22 mouse cellular contexts compared by ENCODE assay signal in the genomic region with DNA sequence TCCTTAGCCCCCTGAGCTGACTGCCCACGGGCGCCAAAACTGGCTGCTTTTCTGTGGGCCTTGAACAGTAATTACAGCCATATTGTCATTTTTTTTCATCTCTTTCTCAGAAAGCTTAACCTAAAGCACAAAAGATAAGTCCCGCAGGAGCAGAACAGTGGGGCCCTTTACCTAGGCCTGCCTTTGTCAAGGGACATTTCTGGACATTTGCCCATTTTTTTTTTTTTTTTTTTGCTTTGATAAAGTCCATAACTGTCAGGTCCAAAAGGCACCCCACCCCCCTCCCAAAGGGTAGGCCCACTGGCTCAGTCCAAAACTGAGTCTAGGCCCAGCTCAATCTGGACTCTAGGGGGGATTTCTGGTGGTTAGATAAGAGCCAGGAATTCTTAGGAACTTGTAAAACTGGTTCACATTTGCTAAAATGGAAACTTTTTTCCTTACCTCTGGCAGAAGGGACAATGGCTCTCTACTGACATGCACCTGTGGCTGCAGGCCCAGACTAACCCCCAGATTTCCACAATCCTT. TPM values are rescaled to one million over a fixed set of nuclear protein-coding genes. Genes with fewer than 3 reads are reported as not detected.
DNase-seq lines count a peak whose midpoint lies in the region; ATAC-seq and TF ChIP-seq lines count a peak whose summit lies in the region.
"Had no signal": no experiment of that assay in that cellular context is flagged by ENCODE, and none has a peak within 500 bp of the region (broad histone marks: within the 10 kb centered on the region; RNA-seq: fewer than 3 reads in every experiment).

No protein-coding gene starts in this region.

- no peak overlapping the region for H3K27ac ChIP-seq in limb, embryonic 13.5 days
- H3K27ac ChIP-seq in limb, embryonic 10.5 days: no peak overlapping the region
- peak overlapping the region; percentile 22; the same call in 1 of the 2 replicates for H3K27ac ChIP-seq in bone marrow, adult 2 months (ENCODE audit: control insufficient read depth, insufficient read depth, low read depth, low read length, poor library complexity)
- 0 out of 2 replicates have a peak overlapping the region, but pooled peaks have one; percentile 11 for H3K27ac ChIP-seq in embryonic facial prominence, embryonic 15.5 days (replicated peaks)
- H3K27ac ChIP-seq in stomach, embryonic 14.5 days (ENCODE audit: low read length): peak overlapping the region; percentile 44; the same call in 1 of the 2 replicates
- no peak overlapping the region for H3K27ac ChIP-seq in liver, postnatal 0 days (ENCODE audit: low read depth)
- no peak overlapping the region for H3K27ac ChIP-seq in heart, embryonic 11.5 days (ENCODE audit: low read depth, low read length)
- H3K27ac ChIP-seq: heart, adult 2 months; heart, embryonic 15.5 days; hindbrain, embryonic 13.5 days; liver, embryonic 13.5 days; midbrain, embryonic 12.5 days had no signal

- H3K27me3 ChIP-seq in limb, embryonic 13.5 days: no peaks in the 10 kb centered on the region
- no peaks in the 10 kb centered on the region for H3K27me3 ChIP-seq in limb, embryonic 10.5 days (ENCODE audit: low read depth, poor library complexity, severe bottlenecking)
- no peaks in the 10 kb centered on the region for H3K27me3 ChIP-seq in embryonic facial prominence, embryonic 15.5 days
- no peaks in the 10 kb centered on the region for H3K27me3 ChIP-seq in stomach, embryonic 14.5 days (ENCODE audit: control insufficient read depth, insufficient read depth, low read length)
- no peaks in the 10 kb centered on the region for H3K27me3 ChIP-seq in liver, postnatal 0 days (ENCODE audit: insufficient read depth, low read length)
- H3K27me3 ChIP-seq in heart, embryonic 11.5 days (ENCODE audit: control insufficient read depth, insufficient read depth, low read length): no peaks in the 10 kb centered on the region
- H3K27me3 ChIP-seq: heart, embryonic 15.5 days; hindbrain, embryonic 13.5 days had no signal

- 72% methylated on average over 3 of the region's 3 CpGs for WGBS in limb, embryonic 13.5 days
- 89% methylated on average over 3 of the region's 3 CpGs for WGBS in limb, embryonic 10.5 days
- WGBS in bone marrow, adult 2 months: 68% methylated on average over 3 of the region's 3 CpGs
- WGBS in embryonic facial prominence, embryonic 15.5 days: 72% methylated on average over 3 of the region's 3 CpGs
- 52% methylated on average over 3 of the region's 3 CpGs for WGBS in stomach, embryonic 14.5 days
- 77% methylated on average over 3 of the region's 3 CpGs for WGBS in liver, postnatal 0 days (ENCODE audit: insufficient replicate concordance)
- 72% methylated on average over 3 of the region's 3 CpGs for WGBS in heart, embryonic 11.5 days (ENCODE audit: insufficient replicate concordance)

- TF ChIP-seq CTCF in bone marrow, adult 2 months (IDR thresholded peaks at IDR 0.05; ENCODE audit: control insufficient read depth, insufficient read depth, low read length): no peak
- TF ChIP-seq CTCF in liver, postnatal 0 days (IDR thresholded peaks at IDR 0.05; ENCODE audit: low read depth): no peak

- no peaks in the 10 kb centered on the region for H3K36me3 ChIP-seq in limb, embryonic 13.5 days
- no peaks in the 10 kb centered on the region for H3K36me3 ChIP-seq in limb, embryonic 10.5 days
- H3K36me3 ChIP-seq in embryonic facial prominence, embryonic 15.5 days: no peaks in the 10 kb centered on the region
- no peaks in the 10 kb centered on the region for H3K36me3 ChIP-seq in stomach, embryonic 14.5 days (ENCODE audit: control insufficient read depth, insufficient read depth, low read length)
- 0 out of 2 replicates have a peak, but pooled peaks cover 2% of the 10 kb centered on the region for H3K36me3 ChIP-seq in liver, postnatal 0 days (replicated peaks; ENCODE audit: insufficient read depth, low read length)
- H3K36me3 ChIP-seq in heart, embryonic 11.5 days (ENCODE audit: control insufficient read depth, insufficient read depth, low read length): no peaks in the 10 kb centered on the region
- H3K36me3 ChIP-seq: heart, embryonic 15.5 days; hindbrain, embryonic 13.5 days; liver, embryonic 13.5 days; midbrain, embryonic 12.5 days had no signal

- no peaks in the 10 kb centered on the region for H3K4me1 ChIP-seq in limb, embryonic 13.5 days
- no peaks in the 10 kb centered on the region for H3K4me1 ChIP-seq in limb, embryonic 10.5 days
- no peaks in the 10 kb centered on the region; the same call in 1 of the 2 replicates for H3K4me1 ChIP-seq in bone marrow, adult 2 months (ENCODE audit: control insufficient read depth, insufficient read depth, low read length)
- H3K4me1 ChIP-seq in embryonic facial prominence, embryonic 15.5 days: no peaks in the 10 kb centered on the region
- no peaks in the 10 kb centered on the region for H3K4me1 ChIP-seq in stomach, embryonic 14.5 days (ENCODE audit: control insufficient read depth, insufficient read depth, low read length)
- 0 out of 2 replicates have a peak, but pooled peaks cover 3% of the 10 kb centered on the region for H3K4me1 ChIP-seq in liver, postnatal 0 days (ENCODE audit: insufficient read depth)
- no peaks in the 10 kb centered on the region for H3K4me1 ChIP-seq in heart, embryonic 11.5 days (ENCODE audit: control insufficient read depth, insufficient read depth, low read length)
- H3K4me1 ChIP-seq: heart, embryonic 15.5 days; hindbrain, embryonic 13.5 days had no signal

- ATAC-seq in limb, embryonic 13.5 days (ENCODE audit: low FRiP score, low read depth): 0 out of 2 replicates have a peak, but pooled peaks have one; percentile 32
- ATAC-seq in embryonic facial prominence, embryonic 15.5 days (ENCODE audit: insufficient number of reproducible peaks, low FRiP score, low TSS enrichment, low read depth): no peak
- ATAC-seq in stomach, embryonic 14.5 days (ENCODE audit: insufficient number of reproducible peaks, insufficient read depth, low FRiP score, low read depth): peak; percentile 74
- ATAC-seq in liver, postnatal 0 days: no peak
- no peak for ATAC-seq in heart, embryonic 11.5 days (replicated peaks; ENCODE audit: insufficient number of reproducible peaks, low FRiP score, low TSS enrichment)
- ATAC-seq: forebrain, postnatal 0 days had no signal

- TF ChIP-seq EP300 in liver, postnatal 0 days (IDR thresholded peaks at IDR 0.05; ENCODE audit: low read depth): no peak

- DNase-seq in limb, embryonic 10.5 days (ENCODE audit: low spot score): no peak
- DNase-seq in cerebellum, postnatal 14 days: no peak
- DNase-seq in liver, postnatal 0 days: no peak
- DNase-seq: adrenal gland, adult 2 months; cerebellum, adult 2 months; cerebellum, postnatal 36 days; embryo, embryonic 11 days; forebrain, postnatal 0 days; gastrocnemius, postnatal 36 days; heart, adult 2 months; heart, postnatal 36 days; liver, embryonic 13.5 days; thymus, adult 18-20 months; thymus, postnatal 36 days had no signal

- TF ChIP-seq POLR2A in bone marrow, adult 2 months (IDR thresholded peaks at IDR 0.05; ENCODE audit: borderline replicate concordance, control insufficient read depth, low read depth, low read length): no peak

- no peaks in the 10 kb centered on the region for H3K9me3 ChIP-seq in limb, embryonic 13.5 days
- no peaks in the 10 kb centered on the region for H3K9me3 ChIP-seq in limb, embryonic 10.5 days (replicated peaks)
- no peaks in the 10 kb centered on the region for H3K9me3 ChIP-seq in embryonic facial prominence, embryonic 15.5 days (replicated peaks)
- no peaks in the 10 kb centered on the region for H3K9me3 ChIP-seq in stomach, embryonic 14.5 days (ENCODE audit: control insufficient read depth, low read depth, low read length)
- H3K9me3 ChIP-seq in liver, postnatal 0 days (ENCODE audit: low read length): no peaks in the 10 kb centered on the region
- no peaks in the 10 kb centered on the region for H3K9me3 ChIP-seq in heart, embryonic 11.5 days (replicated peaks; ENCODE audit: control insufficient read depth, low read length)
- H3K9me3 ChIP-seq: heart, embryonic 15.5 days; hindbrain, embryonic 13.5 days; liver, embryonic 13.5 days; midbrain, embryonic 12.5 days had no signal

- no peak overlapping the region for H3K4me2 ChIP-seq in limb, embryonic 13.5 days (replicated peaks)
- no peak overlapping the region for H3K4me2 ChIP-seq in embryonic facial prominence, embryonic 15.5 days (replicated peaks)
- no peak overlapping the region for H3K4me2 ChIP-seq in stomach, embryonic 14.5 days (replicated peaks; ENCODE audit: low read depth, low read length)
- no peak overlapping the region for H3K4me2 ChIP-seq in liver, postnatal 0 days (ENCODE audit: low read depth, low read length)
- no peak overlapping the region for H3K4me2 ChIP-seq in heart, embryonic 11.5 days
- H3K4me2 ChIP-seq: heart, embryonic 15.5 days; hindbrain, embryonic 13.5 days; liver, embryonic 13.5 days; midbrain, embryonic 12.5 days had no signal

- H3K9ac ChIP-seq in limb, embryonic 13.5 days: no peak overlapping the region
- H3K9ac ChIP-seq in embryonic facial prominence, embryonic 15.5 days: no peak overlapping the region
- H3K9ac ChIP-seq in stomach, embryonic 14.5 days (replicated peaks; ENCODE audit: low read depth, low read length): no peak overlapping the region
- no peak overlapping the region for H3K9ac ChIP-seq in liver, postnatal 0 days (replicated peaks)
- no peak overlapping the region for H3K9ac ChIP-seq in heart, embryonic 11.5 days (ENCODE audit: low read depth, low read length)
- H3K9ac ChIP-seq: forebrain, postnatal 0 days; heart, embryonic 15.5 days; hindbrain, embryonic 13.5 days; liver, embryonic 13.5 days; midbrain, embryonic 12.5 days had no signal

- H3K4me3 ChIP-seq in limb, embryonic 13.5 days: no peak overlapping the region
- H3K4me3 ChIP-seq in limb, embryonic 10.5 days: no peak overlapping the region
- H3K4me3 ChIP-seq in bone marrow, adult 2 months (replicated peaks; ENCODE audit: control insufficient read depth, low read depth, low read length): no peak overlapping the region
- H3K4me3 ChIP-seq in embryonic facial prominence, embryonic 15.5 days (replicated peaks): no peak overlapping the region
- no peak overlapping the region for H3K4me3 ChIP-seq in stomach, embryonic 14.5 days (ENCODE audit: low read depth, low read length)
- H3K4me3 ChIP-seq in liver, postnatal 0 days (ENCODE audit: low read depth, low read length): no peak overlapping the region
- no peak overlapping the region for H3K4me3 ChIP-seq in heart, embryonic 11.5 days (ENCODE audit: low read depth, low read length)
- H3K4me3 ChIP-seq: heart, adult 2 months; heart, embryonic 15.5 days; hindbrain, embryonic 13.5 days; liver, embryonic 13.5 days; midbrain, embryonic 12.5 days had no signal

RNA-seq across cellular contexts. Expression of gene Blnk, which starts 29.9 kb away (rescaled TPM):
- polyA plus RNA-seq in limb, embryonic 13.5 days (2015; fragmentation: Nextera tagmentation; extraction: Ambion mirVana): 0.51 and 0.66 TPM in 2 replicates
- polyA plus RNA-seq in limb, embryonic 10.5 days (2016; fragmentation: Nextera tagmentation; extraction: Ambion mirVana): 0.45 and 0.93 TPM in 2 replicates
- 15.9 and 32.9 TPM in 2 replicates for polyA plus RNA-seq in bone marrow, adult 2 months (2011; ENCODE audit: insufficient read depth, insufficient read length, low replicate concordance, missing spikeins)
- polyA plus RNA-seq in embryonic facial prominence, embryonic 15.5 days (2015; fragmentation: Nextera tagmentation; extraction: Ambion mirVana): 4.6 and 5.2 TPM in 2 replicates
- polyA plus RNA-seq in stomach, embryonic 14.5 days (2014; fragmentation: Nextera tagmentation; extraction: Ambion mirVana): 2.6 and 2.8 TPM in 2 replicates
- polyA plus RNA-seq in liver, postnatal 0 days (2015; fragmentation: Nextera tagmentation; extraction: Ambion mirVana): 4.9 and 5.4 TPM in 2 replicates
- 0.18 and 0.21 TPM in 2 replicates for polyA plus RNA-seq in heart, embryonic 11.5 days (2014; fragmentation: Nextera tagmentation; extraction: Ambion mirVana)

Comparison
In these comparisons a context has a peak if more than half of its experiments do, and no peak if none do; other contexts are left out.
1. ATAC-seq: peak in limb, embryonic 13.5 days (single experiment) and stomach, embryonic 14.5 days (single experiment); none in embryonic facial prominence, embryonic 15.5 days (single experiment), liver, postnatal 0 days (single experiment) and heart, embryonic 11.5 days (single experiment).
2. H3K27ac ChIP-seq: peak in bone marrow, adult 2 months (single experiment), embryonic facial prominence, embryonic 15.5 days (single experiment) and stomach, embryonic 14.5 days (single experiment); none in limb, embryonic 13.5 days (single experiment), limb, embryonic 10.5 days (single experiment), liver, postnatal 0 days (single experiment) and heart, embryonic 11.5 days (single experiment).